Mouse (Mus musculus): ENCODE measurements around the gene Slc48a1.

DNA sequence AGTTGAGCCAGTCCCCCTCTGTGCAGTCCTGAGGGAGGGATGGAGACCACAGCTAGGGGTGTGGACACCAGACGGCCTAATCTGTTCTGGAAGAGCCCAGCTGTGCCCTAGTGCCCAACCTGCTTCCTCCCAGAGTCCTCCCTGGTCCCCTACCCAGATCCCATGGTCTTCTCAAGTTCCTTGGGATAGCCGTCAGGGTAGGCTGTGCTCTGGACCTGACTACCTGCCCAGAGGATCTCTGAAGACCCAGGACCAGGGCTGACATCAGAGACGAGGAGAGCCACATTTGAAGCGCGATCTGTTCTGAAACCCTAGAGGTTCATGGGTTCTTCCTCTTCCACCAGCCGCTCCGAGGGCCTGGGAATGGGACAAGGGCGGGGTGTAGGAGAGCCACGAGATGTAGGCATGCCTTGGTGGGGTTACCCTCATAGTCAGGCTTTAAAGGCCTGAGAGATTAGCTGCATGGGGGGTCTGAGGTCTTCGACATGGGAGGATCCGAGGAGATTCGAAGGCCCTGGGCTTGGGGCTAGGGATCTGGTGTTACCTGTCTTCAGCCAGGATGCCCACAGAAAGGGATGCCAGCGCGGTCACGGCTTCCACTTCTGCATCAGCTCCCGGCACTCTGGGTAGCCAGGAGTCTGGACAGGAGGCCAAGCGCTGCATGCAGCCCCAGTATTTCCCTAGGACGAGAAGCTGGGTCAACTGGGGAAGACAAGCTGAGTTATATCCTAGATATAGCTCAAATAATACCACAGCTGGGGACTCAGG is 15.2 kb downstream of the Slc48a1 start:
- no peak for TF ChIP-seq CTCF (conservative IDR thresholded peaks at IDR 0.05; ENCODE audit: low read length)
- no peak for TF ChIP-seq POU5F1 (IDR thresholded peaks at IDR 0.05; ENCODE audit: borderline replicate concordance, low read length)
